Mouse (Mus musculus): ENCODE measurements around the gene Gm8237.
"Not testable (repeated sequence)": the region's sequence is repeated elsewhere in the genome, so short reads cannot be mapped to it uniquely, and the experiment has no call there.

DNA sequence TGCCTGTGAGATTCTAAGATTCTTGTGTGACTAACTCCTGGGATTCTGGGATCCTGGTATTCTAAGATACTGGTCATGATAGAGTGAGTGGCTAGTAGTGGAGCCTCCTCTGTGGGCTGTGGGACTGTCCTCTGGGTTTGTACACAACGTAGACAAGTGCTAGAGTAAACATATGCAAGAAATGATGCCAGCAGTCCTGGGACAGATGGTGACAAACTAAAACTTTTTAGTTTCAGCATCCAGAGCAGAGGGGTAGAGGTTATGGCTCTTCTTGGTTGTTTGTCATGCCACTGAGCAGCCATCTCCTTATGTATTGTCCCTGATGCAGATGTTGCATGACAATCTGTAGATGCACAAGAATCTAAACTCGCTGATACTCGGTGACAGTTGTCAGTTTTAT, 24.3 kb downstream of the Gm8237 start:
- TF ChIP-seq POLR2A (IDR thresholded peaks at IDR 0.05; ENCODE audit: borderline replicate concordance, extremely low read depth, low read depth, low read length); CTCF (IDR thresholded peaks at IDR 0.05; ENCODE audit: insufficient read depth, low read length): not testable (repeated sequence)
